Mouse (Mus musculus) layer of hippocampus, adult 9-11 months (tissue): ENCODE results near the gene Mov10l1.

ENCODE experiments used
- DNase-seq: peaks from one replicate; pipeline ENCODE4 v3.0.0; 2022

Gene Mov10l1

GRCm38 (mm10) chr15:88982534-88983079 is at the start of gene Mov10l1:
Gene Mov10l1, plus strand, starts transcription at chr15:88982909.
- no peak for DNase-seq

GRCm38 (mm10) chr15:88934141-88934540 is 48.6 kb upstream of the Mov10l1 start:
- no peak for DNase-seq

GRCm38 (mm10) chr15:88936619-88937290 is 46.0 kb upstream of the Mov10l1 start:
- DNase-seq, result no peak

- DNase-seq, result no peak
Measured at GRCm38 (mm10) chr15:88937291-88937650, 45.4 kb upstream of the Mov10l1 start.

GRCm38 (mm10) chr15:88942783-88943182 is 39.9 kb upstream of the Mov10l1 start:
- no peak for DNase-seq

- peak; percentile 17 for DNase-seq
Measured at GRCm38 (mm10) chr15:88943896-88944551, 38.7 kb upstream of the Mov10l1 start.

- no peak for DNase-seq
Measured at GRCm38 (mm10) chr15:88946851-88947250, 35.9 kb upstream of the Mov10l1 start.

GRCm38 (mm10) chr15:88951246-88951645 is 31.5 kb upstream of the Mov10l1 start:
- no peak for DNase-seq

- DNase-seq, result no peak
Measured at GRCm38 (mm10) chr15:88954368-88955072, 28.2 kb upstream of the Mov10l1 start, which contains the start of gene Ttll8. Gene Ttll8, minus strand, starts transcription at chr15:88954418.

GRCm38 (mm10) chr15:88955342-88955741 is 27.4 kb upstream of the Mov10l1 start:
- no peak for DNase-seq

GRCm38 (mm10) chr15:88957522-88957921 is 25.2 kb upstream of the Mov10l1 start:
- DNase-seq, result no peak

GRCm38 (mm10) chr15:88964070-88964578 is 18.6 kb upstream of the Mov10l1 start:
- no peak for DNase-seq

GRCm38 (mm10) chr15:88972300-88972699 is 10.4 kb upstream of the Mov10l1 start:
- no peak for DNase-seq

- DNase-seq, result peak; percentile 56
Measured at GRCm38 (mm10) chr15:88978281-88979137, 4.2 kb upstream of the Mov10l1 start, which contains the start of gene Mlc1. Gene Mlc1, minus strand, starts transcription at chr15:88979007.

GRCm38 (mm10) chr15:88979138-88979446 is 3.6 kb upstream of the Mov10l1 start:
- DNase-seq, result no peak

GRCm38 (mm10) chr15:88989236-88989635 is 6.5 kb downstream of the Mov10l1 start:
- no peak for DNase-seq

- no peak for DNase-seq
Measured at GRCm38 (mm10) chr15:88998636-88999035, 15.9 kb downstream of the Mov10l1 start.

- no peak for DNase-seq
Measured at GRCm38 (mm10) chr15:88999124-88999523, 16.4 kb downstream of the Mov10l1 start.

- DNase-seq, result no peak
Measured at GRCm38 (mm10) chr15:89000367-89000766, 17.7 kb downstream of the Mov10l1 start.

- no peak for DNase-seq
Measured at GRCm38 (mm10) chr15:89001245-89001644, 18.5 kb downstream of the Mov10l1 start.

GRCm38 (mm10) chr15:89007002-89007401 is 24.3 kb downstream of the Mov10l1 start:
- no peak for DNase-seq

GRCm38 (mm10) chr15:89007781-89008180 is 25.1 kb downstream of the Mov10l1 start:
- no peak for DNase-seq

- DNase-seq, result no peak
Measured at GRCm38 (mm10) chr15:89016722-89017121, 34.0 kb downstream of the Mov10l1 start.
